Mouse (Mus musculus) E14TG2a.4 (cell line): Measurements from ENCODE around the gene Tenm3.

Experiments
- CTCF ChIP-seq: conservative IDR thresholded peaks from 2 replicates; pipeline ENCODE4 v1.5.1; 2014; ENCODE audit warnings: low read length
- NANOG ChIP-seq: IDR thresholded peaks from 2 replicates; pipeline ENCODE4 v1.6.1; 2014; ENCODE audit warnings: borderline replicate concordance, low read length, mixed read lengths

DNA sequence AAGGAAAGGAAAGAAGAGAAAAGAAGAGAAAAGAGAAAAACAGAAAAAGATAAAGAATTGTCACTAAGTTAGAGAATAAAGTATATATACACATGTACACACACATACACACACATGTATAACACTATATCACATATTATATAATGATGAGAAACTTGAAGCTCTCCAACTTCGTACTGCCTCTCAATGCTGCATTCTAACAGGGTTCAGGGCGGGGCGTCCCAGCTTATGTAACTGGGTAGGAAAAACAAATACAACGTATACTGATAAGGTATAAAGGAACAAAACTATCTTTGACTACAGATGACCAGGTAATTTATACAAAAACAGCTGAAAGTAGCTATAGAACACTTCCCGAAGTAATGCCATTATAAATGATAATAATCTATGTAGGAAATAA lies 22.2 kb upstream of the Tenm3 start:
- TF ChIP-seq CTCF (no peak), NANOG (no peak)
